Mouse (Mus musculus): Measurements from ENCODE around the gene Tph1.

- TF ChIP-seq CTCF (IDR thresholded peaks at IDR 0.05; ENCODE audit: borderline replicate concordance, extremely low read depth, insufficient read depth, insufficient read length) (no peak), POLR2A (IDR thresholded peaks at IDR 0.05; ENCODE audit: borderline replicate concordance, extremely low read depth, insufficient read depth, insufficient read length, poor library complexity, severe bottlenecking) (no peak)
These were observed 65.3 kb downstream of the Tph1 start for GRCm38 (mm10) chr7:46607031-46607426.

All from brain, embryonic 14.5 days (tissue).